Mouse (Mus musculus): Measurements from ENCODE around the gene Anln.

The Anln gene

DNA sequence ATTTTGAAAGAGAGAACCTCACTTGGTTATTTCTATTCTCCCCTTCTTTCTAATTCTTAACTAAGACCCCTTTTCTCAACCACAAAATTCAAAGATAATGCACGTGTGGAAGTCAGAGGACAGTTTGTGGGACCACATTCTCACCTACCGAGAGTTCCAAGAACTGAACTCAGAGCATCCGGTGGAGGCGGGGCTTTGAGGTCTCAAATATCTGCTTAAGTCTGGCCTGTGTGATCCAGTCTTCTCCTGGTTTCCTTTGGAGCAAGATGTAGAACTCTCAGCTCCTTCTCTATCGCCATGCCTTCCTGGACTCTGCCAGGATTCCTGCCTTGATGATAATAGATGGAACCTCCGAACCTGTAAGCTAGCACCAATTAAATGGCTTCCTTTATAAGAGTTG, 13.0 kb upstream of the Anln start:
- no peak for DNase-seq (ENCODE audit: low read depth, low spot score)

- DNase-seq (ENCODE audit: low read depth, low spot score) = no peak
These were observed 10.0 kb upstream of the Anln start for GRCm38 (mm10) chr9:22399021-22399420.

GRCm38 (mm10) chr9:22394725-22395124, 5.7 kb upstream of the Anln start:
- no peak for DNase-seq (ENCODE audit: low read depth, low spot score)

DNA sequence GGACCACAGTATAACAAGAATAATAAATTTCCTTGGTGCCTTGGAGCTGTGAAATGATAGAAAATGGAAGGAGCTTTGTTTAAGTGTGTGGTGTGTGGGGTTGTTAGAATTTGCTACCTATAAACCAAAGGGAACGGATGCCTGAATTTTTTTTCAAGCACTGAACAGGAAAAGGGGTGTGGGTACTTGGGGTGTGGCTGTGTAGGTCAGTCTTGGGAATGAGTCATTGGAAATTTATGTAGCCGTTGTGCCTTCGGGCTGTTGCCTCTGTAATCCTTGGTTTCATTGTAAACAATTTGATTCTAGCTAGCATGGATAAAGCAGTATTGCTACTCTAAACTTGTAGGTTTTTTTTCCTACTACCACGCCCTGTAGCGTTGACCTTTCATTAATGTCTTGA, 1.4 kb upstream of the Anln start:
- no peak for DNase-seq (ENCODE audit: low read depth, low spot score)

GRCm38 (mm10) chr9:22389736-22390245, 803 bp upstream of the Anln start:
- DNase-seq (ENCODE audit: low read depth, low spot score) = no peak

- peak; percentile 20 for DNase-seq (ENCODE audit: low read depth, low spot score)
These were observed 497 bp downstream of the Anln start for GRCm38 (mm10) chr9:22388401-22388980.

GRCm38 (mm10) chr9:22387901-22388300, 1.1 kb downstream of the Anln start:
- no peak for DNase-seq (ENCODE audit: low read depth, low spot score)

- DNase-seq (ENCODE audit: low read depth, low spot score) = no peak
These were observed 3.1 kb downstream of the Anln start for GRCm38 (mm10) chr9:22385890-22386289.

GRCm38 (mm10) chr9:22376086-22376485, 12.9 kb downstream of the Anln start:
- no peak for DNase-seq (ENCODE audit: low read depth, low spot score)

- peak; percentile 13 for DNase-seq (ENCODE audit: low read depth, low spot score)
These were observed 16.2 kb downstream of the Anln start for GRCm38 (mm10) chr9:22372760-22373159.

GRCm38 (mm10) chr9:22368030-22368429, 21.0 kb downstream of the Anln start:
- DNase-seq (ENCODE audit: low read depth, low spot score) = no peak

- DNase-seq (ENCODE audit: low read depth, low spot score) = no peak
These were observed 22.4 kb downstream of the Anln start for GRCm38 (mm10) chr9:22366621-22367020.

GRCm38 (mm10) chr9:22366221-22366620, 22.8 kb downstream of the Anln start:
- no peak for DNase-seq (ENCODE audit: low read depth, low spot score)

- DNase-seq (ENCODE audit: low read depth, low spot score) = no peak
These were observed 28.1 kb downstream of the Anln start for GRCm38 (mm10) chr9:22360916-22361315.

DNA sequence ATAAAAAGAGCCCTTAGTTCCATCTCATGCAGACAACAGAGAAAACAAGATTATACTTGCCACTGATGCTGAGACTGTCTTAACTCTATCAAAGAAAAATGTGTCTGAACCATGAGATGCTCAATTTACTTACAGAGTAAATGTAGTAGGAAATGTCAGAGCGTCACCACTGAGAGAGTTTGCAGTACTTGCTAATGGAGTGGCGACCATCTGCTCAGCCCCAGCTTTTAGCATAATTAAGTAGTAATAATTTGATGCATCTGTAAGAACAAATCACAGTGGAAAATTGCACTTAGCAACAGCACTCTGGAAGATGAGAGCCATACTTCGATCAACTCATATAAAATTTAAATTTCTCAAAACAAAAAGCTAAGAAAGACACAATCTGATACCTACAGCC, 33.1 kb downstream of the Anln start:
- no peak for DNase-seq (ENCODE audit: low read depth, low spot score)

DNA sequence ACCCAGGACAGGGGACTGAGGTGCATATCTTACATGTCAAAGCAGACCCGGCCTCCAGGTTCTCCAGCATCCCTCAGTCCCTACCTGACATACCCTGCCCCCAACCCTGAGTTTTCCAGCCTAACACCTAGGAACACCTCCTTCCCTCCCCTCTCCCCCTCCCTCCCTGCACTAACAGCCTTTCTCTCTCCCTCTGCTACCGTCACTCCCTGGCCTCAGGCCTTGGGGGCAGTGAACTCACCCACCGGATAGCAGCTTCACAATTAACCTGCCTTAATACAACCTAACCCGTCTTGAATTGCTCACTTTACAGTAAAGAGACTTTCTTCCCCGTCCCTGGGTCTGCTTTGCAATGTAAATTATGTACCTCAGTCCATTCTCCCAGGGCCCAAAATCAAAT, 35.1 kb downstream of the Anln start:
- no peak for DNase-seq (ENCODE audit: low read depth, low spot score)

- DNase-seq (ENCODE audit: low read depth, low spot score) = no peak
These were observed 35.5 kb downstream of the Anln start for GRCm38 (mm10) chr9:22353465-22353864.

GRCm38 (mm10) chr9:22340331-22340730, 48.7 kb downstream of the Anln start:
- DNase-seq (ENCODE audit: low read depth, low spot score) = no peak

DNA sequence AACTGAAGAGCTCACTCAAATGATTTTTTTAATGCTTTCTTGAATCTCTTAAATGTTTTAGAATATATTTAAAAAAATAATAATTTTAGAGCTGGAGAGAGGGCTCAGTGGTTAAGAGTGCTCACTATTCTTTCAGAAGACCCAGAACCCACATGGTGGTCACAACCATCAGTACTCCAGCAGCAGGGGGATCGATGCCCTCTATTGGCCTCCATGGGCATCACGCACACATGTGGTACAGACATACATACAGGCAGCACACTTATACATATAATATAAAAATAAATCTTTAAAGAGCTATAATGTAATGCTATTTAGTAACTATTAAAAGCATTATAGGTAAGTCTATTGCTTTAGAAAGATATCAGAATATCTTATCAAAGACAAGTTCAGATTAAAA, 51.8 kb downstream of the Anln start:
- no peak for DNase-seq (ENCODE audit: low read depth, low spot score)

GRCm38 (mm10) chr9:22327475-22328387, 61.3 kb downstream of the Anln start:
- peak; percentile 66 for DNase-seq (ENCODE audit: low read depth, low spot score)

DNA sequence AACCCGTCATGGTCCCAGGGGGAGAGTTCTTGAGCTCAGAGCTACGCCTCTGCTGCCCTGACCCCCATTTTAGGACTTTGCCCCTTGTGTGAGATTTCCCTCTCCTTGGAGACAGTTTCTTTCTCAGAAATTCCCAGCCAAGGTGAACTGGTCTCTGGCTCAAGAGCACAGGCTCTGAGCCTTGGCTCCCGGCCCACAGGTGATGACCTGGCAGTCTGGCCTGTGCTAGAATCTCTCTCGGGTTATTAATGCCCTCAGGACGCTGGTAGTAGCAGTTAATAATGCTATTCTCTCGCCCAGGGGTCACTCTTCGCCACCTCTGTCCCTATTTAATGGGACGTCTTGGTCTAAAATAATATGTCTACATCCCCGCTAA, 61.9 kb downstream of the Anln start:
- DNase-seq (ENCODE audit: low read depth, low spot score) = no peak

DNA sequence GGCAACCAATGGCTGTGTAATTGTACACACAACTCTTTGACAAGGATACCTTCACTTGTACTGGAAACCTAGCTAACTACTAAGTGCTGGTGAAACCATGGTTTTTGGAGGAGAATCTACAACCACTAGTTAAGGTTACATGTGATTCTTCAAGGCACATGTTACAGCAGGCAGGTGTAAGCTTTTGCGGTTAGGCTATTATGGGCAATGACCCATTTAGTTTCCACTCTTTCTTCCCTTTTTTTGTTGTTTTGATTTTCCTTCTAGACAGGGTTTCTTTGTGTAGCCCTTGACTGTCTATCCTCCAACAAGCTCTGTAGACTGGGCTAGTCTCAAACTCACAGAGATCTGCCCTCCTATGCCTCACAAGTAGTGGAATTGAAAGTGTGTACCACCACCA, 64.4 kb downstream of the Anln start:
- DNase-seq (ENCODE audit: low read depth, low spot score) = no peak
